Mouse (Mus musculus) neural tube, embryonic 15.5 days (tissue): ENCODE data around the gene Rad51b. TPM values are rescaled to one million over a fixed set of nuclear protein-coding genes. Genes with fewer than 3 reads are reported as not detected.

ENCODE experiments used
- ATAC-seq: fragments of 200-750 bp; cut with Nextera tagmentation; 2 replicates; pipeline ENCODE4 v1.8.0; 2017; ENCODE audit warnings: mild to moderate bottlenecking, moderate TSS enrichment, moderate library complexity; ENCODE audit not compliant: low FRiP score
- H3K27ac ChIP-seq: fragments of 300-500 bp; sonication (generic); replicated peaks from 2 replicates; pipeline ENCODE4 v1.5.1; 2015; ENCODE audit warnings: mild to moderate bottlenecking, inconsistent platforms
- H3K27me3 ChIP-seq: fragments of 300-500 bp; sonication (generic); replicated peaks from 2 replicates; pipeline ENCODE4 v1.6.1; 2015; ENCODE audit warnings: inconsistent platforms
- H3K36me3 ChIP-seq: fragments of 300-500 bp; sonication (generic); 2 replicates; pipeline ENCODE4 v1.6.1; 2015; ENCODE audit warnings: inconsistent platforms
- H3K4me1 ChIP-seq: fragments of 300-500 bp; sonication (generic); 2 replicates; pipeline ENCODE4 v1.6.1; 2015; ENCODE audit warnings: inconsistent platforms
- H3K4me2 ChIP-seq: fragments of 300-500 bp; sonication (generic); 2 replicates; pipeline ENCODE4 v1.6.1; 2015; ENCODE audit warnings: inconsistent platforms, mild to moderate bottlenecking, moderate library complexity
- H3K4me3 ChIP-seq: fragments of 300-500 bp; sonication (generic); replicated peaks from 2 replicates; pipeline ENCODE4 v1.5.1; 2015; ENCODE audit warnings: mild to moderate bottlenecking, inconsistent platforms
- H3K9ac ChIP-seq: fragments of 300-500 bp; sonication (generic); replicated peaks from 2 replicates; pipeline ENCODE4 v1.6.1; 2015; ENCODE audit warnings: mild to moderate bottlenecking, inconsistent platforms
- H3K9me3 ChIP-seq: fragments of 300-500 bp; sonication (generic); replicated peaks from 2 replicates; pipeline ENCODE4 v1.6.1; 2016; ENCODE audit warnings: inconsistent platforms
- WGBS: fragments of 180-500 bp; shearing (Covaris S2); methylation state at CpG from one replicate; pipeline ENCODE4 v1.1.7; 2015; ENCODE audit warnings: mixed read lengths; 5-methylcytosine and 5-hydroxymethylcytosine counted together
- polyA plus RNA-seq: library from polyadenylated mRNA; unstranded; fragments of >200 nt; fragmentation: Nextera tagmentation; extraction: Ambion mirVana; gene quantifications from 2 replicates; pipeline ENCODE4 v1.2.1, GENCODE M21; 2015

The Rad51b gene
- polyA plus RNA-seq, 1 experiment from 2014 or later: 1.4 TPM

GRCm38 (mm10) chr12:79744131-79744530 is 447.0 kb downstream of the Rad51b start:
- Histone ChIP-seq H3K27me3 (no peaks in the 10 kb centered on the region), H3K4me1 (peaks cover 21% of the 10 kb centered on the region), H3K9me3 (no peaks in the 10 kb centered on the region), H3K4me2 (no peak overlapping the region), H3K36me3 (no peaks in the 10 kb centered on the region), H3K4me3 (no peak overlapping the region), H3K27ac (no peak overlapping the region), H3K9ac (no peak overlapping the region)
- ATAC-seq: no peak
- 84% methylated on average over 6 of the region's 6 CpGs for WGBS

- H3K9ac ChIP-seq: no peak overlapping the region
- no peak overlapping the region for H3K27ac ChIP-seq
- no peak overlapping the region for H3K4me2 ChIP-seq
- no peaks in the 10 kb centered on the region for H3K27me3 ChIP-seq
- H3K36me3 ChIP-seq: no peaks in the 10 kb centered on the region
- H3K9me3 ChIP-seq: no peaks in the 10 kb centered on the region
- peaks cover 30% of the 10 kb centered on the region for H3K4me1 ChIP-seq
- no peak for ATAC-seq
- 69% methylated on average over 5 of the region's 5 CpGs for WGBS
- no peak overlapping the region for H3K4me3 ChIP-seq
Observed at GRCm38 (mm10) chr12:79745225-79745624, 448.1 kb downstream of the Rad51b start.

GRCm38 (mm10) chr12:79745845-79746510 is 448.9 kb downstream of the Rad51b start:
- ATAC-seq: no peak
- Histone ChIP-seq H3K4me3 (no peak overlapping the region), H3K27ac (no peak overlapping the region), H3K4me1 (peaks cover 38% of the 10 kb centered on the region), H3K9ac (no peak overlapping the region), H3K36me3 (no peaks in the 10 kb centered on the region), H3K9me3 (no peaks in the 10 kb centered on the region), H3K27me3 (no peaks in the 10 kb centered on the region), H3K4me2 (no peak overlapping the region)
- WGBS: 16% methylated on average over 10 of the region's 10 CpGs

GRCm38 (mm10) chr12:79747541-79747940 is 450.5 kb downstream of the Rad51b start:
- peaks cover 49% of the 10 kb centered on the region for H3K4me1 ChIP-seq
- H3K9ac ChIP-seq: no peak overlapping the region
- no peak for ATAC-seq
- 91% methylated on average over 3 of the region's 3 CpGs for WGBS
- H3K36me3 ChIP-seq: no peaks in the 10 kb centered on the region
- no peak overlapping the region for H3K27ac ChIP-seq
- no peak overlapping the region for H3K4me2 ChIP-seq
- H3K27me3 ChIP-seq: no peaks in the 10 kb centered on the region
- H3K4me3 ChIP-seq: no peak overlapping the region
- no peaks in the 10 kb centered on the region for H3K9me3 ChIP-seq

GRCm38 (mm10) chr12:79748862-79749261 is 451.8 kb downstream of the Rad51b start:
- no peak for ATAC-seq
- Histone ChIP-seq H3K9ac (no peak overlapping the region), H3K4me3 (no peak overlapping the region), H3K4me2 (no peak overlapping the region), H3K27me3 (no peaks in the 10 kb centered on the region), H3K36me3 (no peaks in the 10 kb centered on the region), H3K4me1 (peaks cover 50% of the 10 kb centered on the region), H3K9me3 (no peaks in the 10 kb centered on the region), H3K27ac (peak overlapping the region; percentile 71)
- WGBS: 43% methylated on average over 4 of the region's 4 CpGs

- H3K9me3 ChIP-seq: no peaks in the 10 kb centered on the region
- peaks cover 46% of the 10 kb centered on the region for H3K4me1 ChIP-seq
- 9% methylated on average over 10 of the region's 10 CpGs for WGBS
- H3K4me3 ChIP-seq: no peak overlapping the region
- ATAC-seq: peak; percentile 83
- no peaks in the 10 kb centered on the region for H3K36me3 ChIP-seq
- H3K27ac ChIP-seq: peak overlapping the region; percentile 71
- no peaks in the 10 kb centered on the region for H3K27me3 ChIP-seq
- no peak overlapping the region for H3K9ac ChIP-seq
- H3K4me2 ChIP-seq: peak overlapping the region; percentile 34
Observed at GRCm38 (mm10) chr12:79750253-79751125, 453.4 kb downstream of the Rad51b start.

GRCm38 (mm10) chr12:79751781-79752180 is 454.7 kb downstream of the Rad51b start:
- Histone ChIP-seq H3K36me3 (no peaks in the 10 kb centered on the region), H3K27me3 (no peaks in the 10 kb centered on the region), H3K4me2 (no peak overlapping the region), H3K27ac (peak overlapping the region; percentile 71), H3K9ac (0 out of 2 replicates have a peak overlapping the region, but pooled peaks have one; percentile 17), H3K4me1 (peaks cover 50% of the 10 kb centered on the region), H3K9me3 (no peaks in the 10 kb centered on the region), H3K4me3 (no peak overlapping the region)
- ATAC-seq: no peak
- WGBS: 7% methylated on average over 8 of the region's 8 CpGs

GRCm38 (mm10) chr12:79752189-79752588 is 455.1 kb downstream of the Rad51b start:
- Histone ChIP-seq H3K4me2 (no peak overlapping the region), H3K4me3 (no peak overlapping the region), H3K4me1 (peaks cover 50% of the 10 kb centered on the region), H3K9ac (no peak overlapping the region), H3K27ac (peak overlapping the region; percentile 71), H3K9me3 (no peaks in the 10 kb centered on the region), H3K36me3 (no peaks in the 10 kb centered on the region), H3K27me3 (no peaks in the 10 kb centered on the region)
- no peak for ATAC-seq
- WGBS: 16% methylated on average over 5 of the region's 5 CpGs

- 0 out of 2 replicates have a peak overlapping the region, but pooled peaks have one; percentile 13 for H3K27ac ChIP-seq
- WGBS: 40% methylated on average over 4 of the region's 4 CpGs
Observed at GRCm38 (mm10) chr12:79755617-79756016, 458.5 kb downstream of the Rad51b start.

GRCm38 (mm10) chr12:79756352-79756751 is 459.3 kb downstream of the Rad51b start:
- no peak overlapping the region for H3K4me3 ChIP-seq
- H3K4me1 ChIP-seq: peaks cover 24% of the 10 kb centered on the region
- ATAC-seq: no peak

More at GRCm38 (mm10) chr12:79755617-79756016, 458.5 kb downstream of the Rad51b start:
- Histone ChIP-seq H3K9ac (no peak overlapping the region), H3K9me3 (no peaks in the 10 kb centered on the region), H3K4me1 (peaks cover 32% of the 10 kb centered on the region), H3K27me3 (no peaks in the 10 kb centered on the region), H3K4me2 (no peak overlapping the region), H3K4me3 (no peak overlapping the region), H3K36me3 (no peaks in the 10 kb centered on the region)
- ATAC-seq: no peak

GRCm38 (mm10) chr12:79757775-79758174 is 460.7 kb downstream of the Rad51b start:
- H3K4me1 ChIP-seq: peaks cover 11% of the 10 kb centered on the region; the same call in 1 of the 2 replicates
- no peak overlapping the region for H3K4me2 ChIP-seq
- WGBS: 76% methylated on average over 4 of the region's 4 CpGs
- no peak overlapping the region for H3K9ac ChIP-seq
- H3K27me3 ChIP-seq: no peaks in the 10 kb centered on the region
- H3K27ac ChIP-seq: no peak overlapping the region
- no peak for ATAC-seq
- no peaks in the 10 kb centered on the region for H3K9me3 ChIP-seq
- no peak overlapping the region for H3K4me3 ChIP-seq
- H3K36me3 ChIP-seq: no peaks in the 10 kb centered on the region

More at GRCm38 (mm10) chr12:79756352-79756751, 459.3 kb downstream of the Rad51b start:
- no peak overlapping the region; the same call in 1 of the 2 replicates for H3K27ac ChIP-seq
- H3K9ac ChIP-seq: no peak overlapping the region
- H3K27me3 ChIP-seq: no peaks in the 10 kb centered on the region
- H3K4me2 ChIP-seq: no peak overlapping the region
- H3K36me3 ChIP-seq: no peaks in the 10 kb centered on the region
- H3K9me3 ChIP-seq: no peaks in the 10 kb centered on the region
- 61% methylated on average over 5 of the region's 5 CpGs for WGBS
